Mouse (Mus musculus): ENCODE measurements around the gene Gm37240. TPM values are rescaled to one million over a fixed set of nuclear protein-coding genes. Genes with fewer than 3 reads are reported as not detected.
A peak's percentile ranks its signal among the peaks of the same experiment; 100 is the strongest.
"Not testable (repeated sequence)": the region's sequence is repeated elsewhere in the genome, so short reads cannot be mapped to it uniquely, and the experiment has no call there.

Gm37240 gene
- total and polyA plus RNA-seq, 3 experiments = 7.4 to 12.2 (median 7.4) TPM

DNA sequence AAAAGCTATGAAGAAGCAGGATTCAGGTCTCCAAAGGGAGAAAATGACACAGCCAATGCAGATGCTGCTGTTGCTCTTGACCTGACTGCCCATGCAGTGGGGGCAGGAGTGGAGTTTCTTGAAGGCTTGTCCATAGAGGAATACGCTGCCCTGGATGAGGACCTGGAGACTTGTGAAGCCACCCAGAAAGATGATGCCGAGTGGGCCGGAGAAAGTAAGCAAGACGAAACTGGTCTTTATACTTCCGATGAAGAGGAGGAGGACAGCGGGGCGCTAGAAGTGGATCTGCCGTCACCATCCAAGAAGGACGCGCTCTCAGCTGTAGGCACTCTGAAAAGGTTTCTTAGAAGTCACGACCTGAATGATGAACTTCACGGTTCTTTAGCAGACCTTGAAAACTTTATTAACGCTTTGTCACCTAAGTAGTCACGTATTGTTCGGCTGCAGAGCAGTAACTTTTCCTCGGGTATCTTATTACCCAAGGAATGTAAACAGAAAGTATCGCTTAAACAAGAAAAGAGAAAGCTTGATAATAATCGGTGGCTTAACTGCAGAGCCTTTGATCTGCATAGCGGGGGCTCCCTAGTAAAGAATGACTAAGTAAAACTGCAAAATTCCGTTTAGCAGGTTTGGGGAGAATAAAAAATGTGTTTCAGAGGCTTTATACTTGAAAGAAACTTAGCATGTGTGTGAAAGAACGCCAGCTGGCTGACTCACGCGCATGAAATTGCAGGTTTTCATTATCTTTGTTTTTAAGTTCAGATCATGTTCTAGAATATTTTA lies 1292.2 kb downstream of the Gm37240 start:
- DNase-seq = peak; percentile 21

DNA sequence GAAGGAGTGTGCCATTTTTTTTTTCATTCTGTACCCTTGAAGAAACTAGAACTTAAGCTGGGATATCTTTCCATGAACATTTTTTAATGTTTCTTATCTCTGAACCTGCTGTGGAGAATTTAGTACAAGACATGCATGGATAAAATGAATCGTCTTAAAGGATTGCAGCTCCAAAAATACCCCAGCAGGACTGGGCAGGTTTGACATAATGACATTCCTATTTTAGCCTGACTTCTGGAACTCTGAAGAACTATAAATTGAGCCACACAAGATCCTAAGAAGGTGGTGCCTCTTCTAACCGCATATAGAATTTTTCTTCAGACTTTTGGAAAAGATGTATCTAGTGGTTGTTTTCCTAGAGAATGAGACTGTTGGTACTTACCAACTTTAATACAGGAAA lies 1294.0 kb downstream of the Gm37240 start, which contains the start of gene Tigd4:
Gene Tigd4, plus strand, starts transcription at position 301 of the 400 bp plus-strand sequence.
- no peak for DNase-seq

GRCm38 (mm10) chr3:84586736-84587135 lies 1300.6 kb downstream of the Gm37240 start:
- no peak for DNase-seq

- DNase-seq = no peak
Observed at GRCm38 (mm10) chr3:84582913-84583276, 1304.4 kb downstream of the Gm37240 start.

- peak; percentile 99 for DNase-seq
Observed at GRCm38 (mm10) chr3:84582023-84582912, 1305.0 kb downstream of the Gm37240 start, which contains the start of gene Arfip1. Gene Arfip1 (minus strand): TSS chr3:84582625.

DNA sequence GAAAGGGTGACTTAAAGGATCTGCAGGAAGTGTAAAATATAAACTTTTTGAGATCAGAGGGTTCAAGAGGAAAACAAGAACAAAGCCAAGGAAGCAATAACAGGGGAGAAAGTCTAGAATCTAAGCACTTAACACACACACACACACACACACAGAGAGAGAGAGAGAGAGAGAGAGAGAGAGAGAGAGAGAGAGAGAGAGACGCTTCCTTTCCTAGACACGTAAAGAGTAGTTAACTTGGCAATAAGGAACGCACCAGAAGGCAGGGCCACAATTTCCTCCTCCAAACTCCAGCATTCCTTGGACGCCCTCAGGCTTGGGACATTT lies 1305.7 kb downstream of the Gm37240 start:
- DNase-seq = no peak

- DNase-seq = no peak
Observed at GRCm38 (mm10) chr3:84580716-84581115, 1306.6 kb downstream of the Gm37240 start.

DNA sequence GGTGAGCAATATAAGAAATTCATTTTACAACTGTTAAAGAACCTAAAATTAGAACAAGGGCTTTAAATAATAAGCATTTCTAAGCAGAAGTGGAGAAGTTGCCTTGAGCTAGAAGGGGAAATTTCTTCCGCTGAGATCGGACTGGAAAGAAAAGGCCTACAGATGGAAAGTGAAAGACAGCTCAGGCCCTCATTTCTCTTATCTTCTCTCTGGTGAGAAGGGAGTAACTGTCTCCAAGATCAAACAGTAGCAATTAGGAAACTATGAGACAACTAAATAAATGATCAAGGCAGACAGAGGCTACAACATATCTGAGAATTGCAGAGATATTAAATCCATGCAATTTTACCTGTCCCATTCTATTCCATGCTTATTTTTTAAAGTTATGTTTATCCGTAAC lies 1316.8 kb downstream of the Gm37240 start:
- no peak for DNase-seq

- DNase-seq = no peak
Observed at GRCm38 (mm10) chr3:84569587-84569986, 1317.7 kb downstream of the Gm37240 start.

- no peak for DNase-seq
Observed at GRCm38 (mm10) chr3:84568540-84568939, 1318.8 kb downstream of the Gm37240 start.

GRCm38 (mm10) chr3:84563415-84563814 lies 1323.9 kb downstream of the Gm37240 start:
- DNase-seq = no peak

- not testable (repeated sequence) for DNase-seq
Observed at GRCm38 (mm10) chr3:84562911-84563310, 1324.4 kb downstream of the Gm37240 start.

GRCm38 (mm10) chr3:84558301-84558700 lies 1329.0 kb downstream of the Gm37240 start:
- no peak for DNase-seq

DNA sequence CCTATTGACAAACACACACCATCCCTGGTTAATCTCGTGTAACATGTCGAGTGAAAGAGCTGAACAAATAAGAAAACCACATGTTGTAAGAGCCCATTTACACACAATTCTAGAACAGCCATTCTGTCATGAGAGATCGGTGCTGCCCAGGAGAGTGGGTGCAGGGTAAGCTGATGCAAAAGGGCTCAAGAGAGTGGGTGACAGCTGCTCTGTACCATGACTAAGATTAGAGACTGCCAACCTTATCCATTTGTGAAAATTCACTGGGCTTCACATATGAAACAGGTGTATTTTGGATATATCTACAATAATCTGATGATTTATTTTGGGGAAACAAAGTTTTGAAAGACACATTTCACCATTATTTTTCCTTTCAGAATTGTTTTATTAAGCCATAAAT lies 1331.5 kb downstream of the Gm37240 start:
- DNase-seq = no peak

DNA sequence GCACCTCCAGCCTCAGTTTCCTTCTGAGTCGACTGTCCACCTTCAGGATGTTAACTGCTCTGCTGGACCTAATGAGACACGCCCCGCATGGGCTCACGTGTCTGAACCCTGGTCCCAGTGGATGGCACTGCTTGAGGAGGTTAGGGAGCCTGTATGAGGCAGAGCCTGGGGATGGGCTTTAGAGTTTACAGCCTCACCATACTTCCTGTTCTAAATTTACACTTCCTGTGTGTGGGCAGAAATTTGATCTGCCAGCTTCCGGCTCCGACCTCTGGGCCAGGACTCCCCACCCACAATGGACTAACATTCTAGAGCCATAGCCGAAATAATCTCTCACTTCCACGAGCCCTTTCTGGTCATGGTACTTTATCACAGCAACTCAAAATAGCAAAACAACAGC lies 1340.1 kb downstream of the Gm37240 start:
- DNase-seq = no peak

DNA sequence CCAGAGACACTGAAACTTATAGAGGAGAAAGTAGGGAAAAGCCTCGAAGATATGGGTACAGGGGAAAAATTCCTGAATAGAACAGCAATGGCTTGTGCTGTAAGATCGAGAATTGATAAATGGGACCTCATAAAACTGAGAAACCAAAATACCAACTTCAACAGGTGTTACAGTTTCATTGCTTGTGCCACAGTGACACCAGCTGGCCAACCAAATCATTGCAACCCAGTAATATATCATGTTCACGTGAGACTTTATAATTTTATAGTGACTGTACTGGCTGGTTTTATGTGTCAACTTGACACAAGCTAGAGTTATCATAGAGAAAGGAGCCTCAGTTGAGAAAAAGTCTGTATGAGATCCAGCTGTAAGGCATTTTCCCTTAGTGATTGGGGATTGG lies 1344.9 kb downstream of the Gm37240 start:
- DNase-seq = peak; percentile 46

- DNase-seq = peak; percentile 77
Observed at GRCm38 (mm10) chr3:84541881-84542280, 1345.4 kb downstream of the Gm37240 start.

DNA sequence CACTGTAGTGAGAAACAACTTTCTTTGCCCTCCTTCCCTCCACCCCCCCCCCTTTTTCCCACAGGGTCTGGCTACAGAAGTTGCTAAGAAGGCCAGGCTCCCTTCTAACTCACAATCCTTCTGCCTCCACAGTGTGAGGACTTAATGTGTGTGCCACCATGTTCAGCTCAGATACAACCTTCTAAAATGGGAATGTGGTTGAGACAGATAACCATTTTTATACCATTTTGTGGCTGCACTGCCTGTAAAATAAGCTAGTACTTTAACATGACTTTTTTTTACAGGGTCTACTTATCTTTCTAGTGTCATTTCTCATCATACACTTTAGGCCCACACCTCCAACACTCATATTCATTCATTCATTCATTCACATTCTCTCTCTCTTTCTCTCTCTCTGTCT lies 1346.7 kb downstream of the Gm37240 start:
- no peak for DNase-seq

DNA sequence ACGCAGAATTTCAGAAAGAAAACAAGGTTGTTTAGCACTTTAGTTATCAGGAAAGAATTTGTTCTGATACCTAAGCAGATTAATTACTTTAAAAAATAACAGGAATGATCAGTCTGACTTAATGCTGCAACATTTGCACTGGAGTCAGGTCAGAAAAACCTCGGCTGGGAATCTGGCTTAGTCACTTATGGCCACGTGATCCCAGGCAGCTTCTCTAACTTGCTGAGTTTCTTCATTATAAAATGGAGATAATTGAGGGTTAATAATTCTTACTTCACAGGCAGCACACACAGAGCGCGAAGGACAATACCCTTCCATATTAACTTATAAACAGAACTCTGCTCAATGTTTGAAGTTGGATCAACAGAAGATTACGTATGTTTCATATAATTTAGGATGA lies 1350.3 kb downstream of the Gm37240 start:
- peak; percentile 27 for DNase-seq

- no peak for DNase-seq
Observed at GRCm38 (mm10) chr3:84533227-84533626, 1354.1 kb downstream of the Gm37240 start.

- DNase-seq = no peak
Observed at GRCm38 (mm10) chr3:84529021-84529420, 1358.3 kb downstream of the Gm37240 start.

GRCm38 (mm10) chr3:84524952-84525351 lies 1362.4 kb downstream of the Gm37240 start:
- no peak for DNase-seq

DNA sequence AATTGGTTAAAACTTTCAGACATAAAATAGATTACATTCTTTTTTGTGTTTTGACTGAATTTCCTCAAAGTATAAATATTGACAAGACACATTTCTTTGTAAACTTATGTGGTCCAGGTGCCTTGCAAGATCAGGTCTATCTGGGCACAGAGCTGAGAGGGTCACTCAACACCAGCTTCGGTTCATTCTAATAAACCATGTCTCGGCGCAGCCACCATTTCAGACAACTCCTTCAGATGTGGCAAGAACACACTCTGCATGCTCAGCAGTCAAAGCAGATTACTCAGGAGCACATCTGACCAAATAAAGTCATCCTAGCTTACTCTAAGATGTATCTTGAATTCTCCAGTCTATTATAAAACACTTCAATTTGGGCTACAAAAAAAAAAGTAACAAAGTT lies 1371.2 kb downstream of the Gm37240 start:
- DNase-seq = no peak
